Mouse (Mus musculus) right cerebral cortex, postnatal 36 days (tissue): ENCODE results near the gene Anxa3.

Source experiments
- DNase-seq, 2 experiments: peaks; one replicate each; pipeline ENCODE4 v3.0.0; 2022; ENCODE audit warnings: low spot score in 2 of 2, mixed read lengths in 1 of 2

Anxa3 gene

GRCm38 (mm10) chr5:96792936-96793718 lies at the start of gene Anxa3:
Gene Anxa3 (plus strand): TSS chr5:96793339.
- no peak for DNase-seq

DNA sequence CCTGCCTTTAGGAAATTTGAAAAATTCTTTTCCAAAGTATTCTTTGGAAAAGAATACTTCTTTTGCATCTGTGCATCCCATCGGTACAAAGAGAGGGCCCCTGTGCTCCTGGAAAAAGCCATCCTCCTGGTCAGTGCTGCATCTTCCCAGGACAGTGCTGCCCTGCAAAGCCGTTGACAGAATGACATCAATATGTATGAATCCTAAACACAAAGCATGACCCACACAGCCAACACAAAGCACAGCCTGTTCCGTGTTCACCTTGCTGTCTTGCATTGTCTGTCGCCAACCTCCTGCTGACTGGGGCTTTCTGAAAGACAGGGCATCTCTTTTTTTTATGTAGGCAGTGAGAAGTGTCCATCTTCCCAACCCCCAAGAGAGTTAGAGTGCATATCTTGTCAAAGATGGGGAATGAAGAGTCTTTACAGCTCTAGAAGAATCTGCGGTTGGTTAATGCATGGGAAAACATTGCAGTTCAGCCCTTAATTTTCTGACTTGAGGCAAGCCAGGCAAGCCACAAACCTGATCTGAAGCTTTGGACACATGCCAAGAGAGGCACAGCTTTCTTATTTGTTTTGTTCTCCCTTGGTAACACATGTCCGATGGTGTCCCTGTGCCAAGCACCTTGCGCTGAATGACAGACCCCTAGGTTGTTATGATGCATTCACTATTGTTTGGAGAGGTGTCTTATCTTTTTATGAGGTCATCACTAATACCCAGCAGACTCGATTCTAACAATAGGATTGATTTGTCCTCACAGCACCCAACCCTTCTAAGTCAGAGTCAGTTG lies 45.7 kb upstream of the Anxa3 start:
- DNase-seq: no peak

- DNase-seq: no peak
Observed at GRCm38 (mm10) chr5:96757615-96758014, 35.5 kb upstream of the Anxa3 start.

- no peak for DNase-seq
Observed at GRCm38 (mm10) chr5:96762021-96762420, 31.1 kb upstream of the Anxa3 start.

- DNase-seq: peak; percentile 36 to 64
Observed at GRCm38 (mm10) chr5:96768846-96769471, 24.2 kb upstream of the Anxa3 start.

DNA sequence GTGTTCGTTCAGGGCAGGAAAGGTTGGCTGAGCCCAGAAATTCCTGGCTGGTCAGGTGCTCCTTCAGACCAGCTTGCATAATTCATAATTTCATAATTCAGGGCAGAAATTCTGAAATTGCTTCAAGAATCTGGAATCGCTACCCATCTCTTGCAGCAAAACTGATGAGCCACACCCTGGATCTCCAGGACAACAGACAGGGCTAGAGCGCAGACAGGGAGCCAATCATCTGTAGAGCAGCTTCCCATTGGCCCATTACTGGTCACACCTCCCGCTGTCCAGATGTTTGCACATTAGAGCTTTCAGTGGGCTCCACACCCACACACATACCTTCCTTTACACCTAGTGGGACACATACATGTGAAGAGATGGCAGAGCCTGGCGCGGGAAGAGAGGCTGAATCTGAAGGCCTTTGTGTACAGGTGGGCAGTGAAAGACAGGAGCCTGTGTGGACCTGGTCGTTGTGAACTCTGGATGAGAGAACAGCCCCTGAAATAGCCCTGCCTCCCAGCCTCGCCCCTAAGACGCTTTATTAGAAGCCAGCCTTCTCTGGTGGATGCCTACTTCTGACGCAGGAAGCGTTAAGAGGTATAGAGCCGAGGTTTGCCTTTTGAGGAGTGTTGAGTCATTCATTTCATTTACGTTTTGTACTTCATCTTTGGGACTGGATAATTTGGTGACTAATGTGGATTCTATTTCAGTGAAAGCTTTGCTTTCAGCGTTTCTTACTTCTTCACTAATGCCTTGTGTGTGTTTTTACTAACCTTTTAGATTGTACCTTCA lies 9.4 kb upstream of the Anxa3 start:
- DNase-seq: no peak

DNA sequence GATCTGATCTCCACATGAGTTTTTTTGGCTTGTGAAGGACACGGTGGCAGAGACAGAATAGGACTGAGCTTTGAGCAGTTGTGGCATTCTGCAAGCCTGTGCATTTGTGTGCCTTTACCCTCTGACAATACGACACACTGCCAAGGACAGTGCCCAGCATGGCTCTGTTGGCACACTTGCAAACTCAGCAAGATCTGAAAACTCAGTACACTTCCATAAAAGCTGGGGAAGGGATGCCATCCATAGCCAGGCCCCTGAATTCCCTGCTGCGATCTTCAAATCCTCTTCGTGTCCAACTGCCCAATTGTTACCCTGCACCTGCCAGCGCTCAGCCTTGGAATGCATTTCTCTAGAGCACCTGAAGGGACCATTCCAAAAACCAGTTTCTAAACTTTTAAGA lies 8.0 kb upstream of the Anxa3 start:
- no peak for DNase-seq

DNA sequence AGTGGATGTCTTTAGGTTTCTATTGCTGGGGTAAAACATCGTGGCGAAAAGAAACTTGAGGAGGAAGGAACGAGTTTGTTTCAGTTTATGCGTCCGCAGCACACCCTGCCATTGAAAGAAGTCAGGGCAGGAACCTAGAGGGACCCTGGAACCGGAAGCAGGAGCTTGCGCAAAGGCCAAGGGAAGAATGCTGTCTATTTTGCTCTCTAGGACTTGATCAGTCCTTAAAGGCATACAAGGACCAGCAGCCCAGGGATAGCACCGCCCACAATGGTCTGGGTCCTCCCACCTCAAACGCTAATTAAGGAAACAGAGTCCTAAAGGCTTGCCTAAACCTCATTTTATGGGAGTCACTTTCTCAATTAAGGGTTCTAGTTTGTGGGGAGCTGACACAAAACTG lies 717 bp upstream of the Anxa3 start:
- no peak for DNase-seq

DNA sequence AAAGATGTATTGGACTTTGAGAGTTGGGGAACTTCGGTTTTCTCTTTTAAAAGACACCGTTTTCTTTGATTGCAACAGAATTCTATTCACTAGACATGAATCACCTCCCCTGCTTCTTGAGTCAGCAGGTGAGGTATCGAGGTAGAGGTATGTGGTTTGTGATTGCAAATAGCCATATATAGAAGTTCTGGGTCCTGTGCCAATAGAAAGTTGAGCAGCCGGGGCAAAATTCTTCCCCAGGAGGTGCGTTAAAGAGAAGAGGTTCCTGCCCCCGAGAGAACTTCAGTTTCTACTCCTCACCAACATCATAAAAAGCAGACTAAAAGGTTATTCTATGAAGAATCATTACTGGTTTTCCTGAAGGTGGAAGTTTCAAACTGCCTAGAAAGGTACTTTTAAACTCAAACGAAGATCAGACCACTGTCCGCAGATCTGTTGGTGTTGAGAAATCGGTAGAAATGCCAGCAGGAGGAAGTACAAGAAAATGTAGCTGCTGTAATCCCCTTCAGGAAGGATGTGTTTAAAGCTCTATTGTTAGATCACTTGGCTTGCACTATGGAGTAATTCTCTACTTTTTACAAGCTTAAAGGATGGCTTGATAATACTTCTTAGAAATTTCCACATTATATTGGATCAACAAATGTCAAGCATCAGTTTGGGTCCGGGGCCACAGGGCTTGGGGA lies 955 bp downstream of the Anxa3 start:
- DNase-seq: no peak

DNA sequence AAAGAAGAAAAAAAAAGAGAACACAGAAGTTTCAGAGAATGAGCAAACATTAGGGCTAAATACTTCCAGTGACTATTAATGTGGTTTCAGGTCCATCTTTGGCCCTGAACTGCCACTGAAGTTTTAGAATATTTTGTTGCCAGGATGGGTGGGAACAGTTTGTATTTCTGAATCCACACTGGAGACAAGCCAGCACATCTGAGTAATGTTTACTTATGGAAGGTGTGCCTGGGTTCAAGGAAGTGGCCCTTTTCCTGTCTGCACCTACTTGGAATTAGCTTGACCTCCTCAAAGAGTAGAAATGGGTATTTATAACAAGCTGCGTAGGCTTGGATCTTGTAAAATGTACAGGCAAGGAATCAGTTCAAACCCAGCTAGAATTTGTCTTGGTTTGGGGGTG lies 2.6 kb downstream of the Anxa3 start:
- no peak for DNase-seq

DNA sequence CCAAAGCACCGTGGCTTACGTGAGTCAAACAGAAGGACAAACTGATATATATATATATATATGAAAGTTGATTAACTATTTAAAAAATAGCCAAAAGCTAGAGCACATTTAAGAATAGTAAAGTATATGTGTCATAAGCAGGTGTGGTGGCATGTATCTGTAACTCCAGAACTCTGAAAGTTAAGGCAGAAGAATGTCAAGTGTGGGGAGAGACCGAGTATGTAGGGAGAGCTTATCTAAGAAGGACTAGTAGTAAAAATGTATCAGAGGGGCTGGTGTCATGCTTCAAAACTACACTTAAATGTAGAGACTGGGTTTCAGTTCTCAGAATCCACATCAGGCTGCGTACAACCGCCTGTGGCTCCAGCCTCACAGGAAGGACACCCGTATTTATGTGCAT lies 4.3 kb downstream of the Anxa3 start:
- DNase-seq: no peak

DNA sequence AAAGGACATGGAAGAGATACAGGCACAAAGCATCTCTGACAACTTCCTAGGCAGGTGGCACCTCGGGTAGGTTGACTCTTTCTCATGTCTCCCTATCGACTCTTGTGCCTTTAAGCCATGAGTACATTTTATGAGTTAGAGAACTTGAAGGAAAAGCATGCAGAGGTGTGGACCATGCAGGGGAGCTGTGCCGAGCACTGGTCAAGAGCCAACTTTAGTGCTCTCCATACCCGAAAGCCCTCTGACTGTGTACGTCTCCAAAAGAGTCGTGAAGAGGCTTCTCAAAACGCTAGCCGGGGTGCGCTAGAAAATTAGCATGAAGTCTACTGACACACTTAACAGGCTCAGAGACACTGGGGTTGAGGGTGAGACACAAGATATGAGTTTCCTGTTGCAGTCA lies 6.0 kb downstream of the Anxa3 start:
- no peak for DNase-seq

- no peak for DNase-seq
Observed at GRCm38 (mm10) chr5:96799969-96800368, 6.8 kb downstream of the Anxa3 start.

DNA sequence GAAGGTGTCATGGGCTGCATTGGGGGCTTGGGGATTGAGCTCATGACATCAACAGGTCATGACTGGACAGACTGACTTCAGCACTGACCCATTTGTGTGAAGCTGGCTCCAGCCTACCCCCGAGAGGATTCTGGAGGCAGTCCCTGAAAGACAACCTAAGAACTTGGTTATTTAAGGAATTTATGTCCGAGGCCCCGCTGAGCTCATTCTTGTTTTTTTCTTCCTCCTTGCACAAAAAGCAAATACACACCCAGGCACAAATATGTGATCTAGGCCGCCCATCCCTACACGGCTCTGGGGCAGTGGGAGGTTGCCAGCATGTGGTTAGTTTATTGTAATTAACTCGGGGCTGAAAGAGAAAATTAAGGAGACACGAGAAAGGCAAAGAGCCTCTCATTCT lies 9.0 kb downstream of the Anxa3 start:
- DNase-seq: no peak

GRCm38 (mm10) chr5:96803091-96803490 lies 10.0 kb downstream of the Anxa3 start:
- DNase-seq: no peak

- DNase-seq: no peak
Observed at GRCm38 (mm10) chr5:96804304-96804703, 11.2 kb downstream of the Anxa3 start.

GRCm38 (mm10) chr5:96804813-96805212 lies 11.7 kb downstream of the Anxa3 start:
- no peak for DNase-seq

DNA sequence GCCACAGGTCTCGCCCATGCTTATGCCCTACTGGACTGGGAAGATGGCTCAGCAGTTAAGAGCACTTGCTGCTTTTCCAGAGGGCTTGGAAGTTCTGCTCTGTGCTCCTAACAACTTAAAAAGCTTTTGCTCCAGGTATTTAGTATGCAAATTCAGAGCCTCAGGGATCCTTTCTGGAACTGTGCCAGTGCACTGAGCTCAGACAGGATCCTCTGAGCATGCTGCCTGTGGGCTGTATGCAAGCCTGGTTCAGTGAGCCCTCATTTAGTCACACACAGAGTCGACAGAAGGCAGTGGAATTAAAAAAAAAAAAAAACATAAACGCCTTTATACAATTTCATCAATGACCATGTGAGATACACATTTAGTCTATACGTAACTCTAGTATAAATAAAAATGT lies 17.5 kb downstream of the Anxa3 start:
- DNase-seq: peak in 1 of 2 experiments; percentile 16

DNA sequence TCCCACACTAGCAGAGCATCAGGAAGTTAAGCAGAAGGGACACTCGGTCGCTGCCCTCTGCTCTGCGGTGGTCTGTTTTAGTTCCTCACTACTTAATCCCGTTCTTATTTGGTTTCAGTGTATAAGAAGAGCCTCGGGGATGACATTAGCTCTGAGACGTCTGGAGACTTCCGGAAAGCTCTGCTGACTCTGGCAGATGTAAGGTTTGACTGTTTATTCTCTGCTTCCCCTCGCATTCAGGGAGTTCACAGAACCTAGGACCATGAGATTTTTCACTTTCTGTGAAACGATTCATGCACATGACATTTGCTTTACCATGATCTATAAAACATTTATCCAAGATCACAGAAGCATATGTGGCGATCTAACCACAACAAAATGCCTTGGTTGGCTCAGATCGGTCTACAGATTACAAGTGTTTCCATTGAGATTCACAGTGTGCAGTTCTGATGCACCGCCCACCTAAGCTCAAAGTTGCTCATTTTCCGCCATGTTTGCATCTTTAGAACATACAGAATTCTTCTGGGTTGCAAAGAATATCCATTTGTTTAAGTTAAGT lies 31.7 kb downstream of the Anxa3 start:
- DNase-seq: no peak

DNA sequence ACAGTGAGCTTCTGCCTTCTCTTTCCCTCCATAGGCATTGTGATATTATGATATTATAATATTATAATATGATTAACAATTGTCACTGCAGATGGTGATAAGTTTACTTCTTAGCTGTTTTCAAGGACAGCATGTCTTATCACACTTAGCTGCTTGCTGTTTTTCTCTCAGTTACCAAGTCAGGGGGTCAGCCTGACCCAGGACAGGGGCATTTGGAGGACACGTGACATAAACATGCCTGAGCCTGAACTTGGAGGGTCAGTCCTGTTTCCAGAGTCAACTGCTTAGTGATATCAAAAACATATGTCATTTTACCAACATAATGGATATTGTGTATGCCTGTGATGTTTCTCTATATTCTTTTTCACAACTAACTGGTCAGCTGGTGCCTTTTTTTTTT lies 34.0 kb downstream of the Anxa3 start:
- DNase-seq: no peak

- no peak for DNase-seq
Observed at GRCm38 (mm10) chr5:96834338-96834737, 41.2 kb downstream of the Anxa3 start.
